Mouse (Mus musculus) kidney, adult 2 months (tissue): ENCODE data around the gene Ctc1. TPM values are rescaled to one million over a fixed set of nuclear protein-coding genes. Genes with fewer than 3 reads are reported as not detected.
"Not testable (repeated sequence)": the region's sequence is repeated elsewhere in the genome, so short reads cannot be mapped to it uniquely, and the experiment has no call there.

Experiments
- DNase-seq: peaks from one replicate; pipeline ENCODE4 v3.0.0; 2021
- H3K27ac ChIP-seq: fragments of 200-500 bp; 2 replicates; pipeline ENCODE4 v1.5.1; 2012; ENCODE audit warnings: low read depth, low read length, control low read depth, inconsistent platforms; ENCODE audit not compliant: insufficient read depth
- H3K27me3 ChIP-seq: fragments of 200-500 bp; replicated peaks from 2 replicates; pipeline ENCODE4 v1.6.1; 2012; ENCODE audit warnings: mild to moderate bottlenecking, moderate library complexity, low read length, inconsistent platforms; ENCODE audit not compliant: control insufficient read depth, insufficient read depth
- H3K36me3 ChIP-seq: fragments of 200-500 bp; 2 replicates; pipeline ENCODE4 v1.6.1; 2012; ENCODE audit warnings: mild to moderate bottlenecking, moderate library complexity, low read length, inconsistent platforms; ENCODE audit not compliant: control insufficient read depth, insufficient read depth
- H3K4me1 ChIP-seq: fragments of 200-500 bp; 2 replicates; pipeline ENCODE4 v1.6.1; 2011; ENCODE audit warnings: low read length; ENCODE audit not compliant: control insufficient read depth, insufficient read depth
- H3K4me3 ChIP-seq: fragments of 200-500 bp; 2 replicates; pipeline ENCODE4 v1.5.1; 2011; ENCODE audit warnings: mild to moderate bottlenecking, low read depth, low read length, control low read depth; ENCODE audit not compliant: insufficient read depth
- CTCF ChIP-seq: fragments of 200-500 bp; conservative IDR thresholded peaks from 2 replicates; pipeline ENCODE4 v1.5.1; 2011; ENCODE audit warnings: low read depth, mild to moderate bottlenecking, control low read depth, low read length, moderate library complexity, mixed read lengths; ENCODE audit not compliant: insufficient read depth, insufficient read length
- POLR2A ChIP-seq: fragments of 200-500 bp; IDR thresholded peaks from one replicate; pipeline ENCODE4 v1.6.1; 2011; ENCODE audit warnings: low read depth, low read length, control low read depth
- WGBS: fragments of 180-500 bp; shearing (Covaris S2); methylation state at CpG from one replicate; pipeline ENCODE4 v1.1.7; 2018; 5-methylcytosine and 5-hydroxymethylcytosine counted together
- polyA plus RNA-seq: library from polyadenylated mRNA; depleted of rRNA; stranded (reverse); fragments of >200 nt; gene quantifications from 2 replicates; pipeline ENCODE4 v1.2.3, GENCODE M21; 2012; rRNA removed

Gene Ctc1
- 30.1 and 31.4 TPM in 2 replicates for polyA plus RNA-seq

GRCm38 (mm10) chr11:69015644-69016441 is at the start of gene Ctc1:
Gene Ctc1, plus strand, starts transcription at chr11:69015911.
- TF ChIP-seq POLR2A (peak; percentile 42), CTCF (peak; percentile 71)
- peak; percentile 94 for DNase-seq
- Histone ChIP-seq H3K4me1 (peaks cover 8% of the 10 kb centered on the region; the same call in 1 of the 2 replicates), H3K27me3 (no peaks in the 10 kb centered on the region), H3K36me3 (no peaks in the 10 kb centered on the region), H3K27ac (peak within 1 kb of the TSS; percentile 69; the same call in 1 of the 2 replicates), H3K4me3 (peak within 1 kb of the TSS; percentile 62)
- 2% methylated on average over 38 of the region's 38 CpGs for whole genome bisulfite sequencing

- H3K4me3 ChIP-seq, result no peak overlapping the region
- TF ChIP-seq CTCF, result no peak
- no peaks in the 10 kb centered on the region for H3K27me3 ChIP-seq
- WGBS, result 44% methylated on average over 1 of the region's 1 CpGs
- DNase-seq, result no peak
- no peaks in the 10 kb centered on the region for H3K36me3 ChIP-seq
- peaks cover 14% of the 10 kb centered on the region for H3K4me1 ChIP-seq
- H3K27ac ChIP-seq, result no peak overlapping the region
Measured at GRCm38 (mm10) chr11:68966554-68966953, 49.2 kb upstream of the Ctc1 start.

GRCm38 (mm10) chr11:68967337-68968282 is 48.1 kb upstream of the Ctc1 start, which contains the start of gene Slc25a35:
Gene Slc25a35, plus strand, starts transcription at chr11:68968131.
- WGBS, result under 1% methylated on average over 50 of the region's 50 CpGs
- H3K36me3 ChIP-seq, result no peaks in the 10 kb centered on the region
- H3K27me3 ChIP-seq, result no peaks in the 10 kb centered on the region
- H3K4me1 ChIP-seq, result peaks cover 11% of the 10 kb centered on the region
- TF ChIP-seq POLR2A (peak; percentile 9), CTCF (0 out of 2 replicates have a peak, but pooled peaks have one; percentile 10)
- H3K4me3 ChIP-seq, result peak within 1 kb of the TSS; percentile 76
- H3K27ac ChIP-seq, result peak within 1 kb of the TSS; percentile 81
- peak; percentile 97 for DNase-seq

GRCm38 (mm10) chr11:68968752-68969151 is 47.0 kb upstream of the Ctc1 start:
- no peaks in the 10 kb centered on the region for H3K36me3 ChIP-seq
- WGBS, result 79% methylated on average over 11 of the region's 11 CpGs
- TF ChIP-seq CTCF (no peak), POLR2A (no peak)
- H3K27me3 ChIP-seq, result no peaks in the 10 kb centered on the region
- peaks cover 11% of the 10 kb centered on the region for H3K4me1 ChIP-seq
- H3K27ac ChIP-seq, result peak overlapping the region; percentile 54; the same call in 1 of the 2 replicates
- DNase-seq, result no peak
- peak overlapping the region; percentile 53 for H3K4me3 ChIP-seq

GRCm38 (mm10) chr11:68970232-68970631 is 45.5 kb upstream of the Ctc1 start:
- no peak for TF ChIP-seq POLR2A
- no peak for TF ChIP-seq CTCF
- Histone ChIP-seq H3K27ac (no peak overlapping the region), H3K27me3 (no peaks in the 10 kb centered on the region), H3K36me3 (no peaks in the 10 kb centered on the region), H3K4me1 (peaks cover 11% of the 10 kb centered on the region), H3K4me3 (peak overlapping the region; percentile 11; the same call in 1 of the 2 replicates)
- DNase-seq, result peak; percentile 82
- WGBS, result 57% methylated on average over 4 of the region's 4 CpGs

GRCm38 (mm10) chr11:68973250-68974058 is 42.3 kb upstream of the Ctc1 start:
- H3K4me1 ChIP-seq, H3K36me3 ChIP-seq, H3K27me3 ChIP-seq: not testable (repeated sequence)
- DNase-seq, result peak; percentile 94
- H3K4me3 ChIP-seq, result peak overlapping the region; percentile 50
- 2% methylated on average over 38 of the region's 38 CpGs for WGBS
- H3K27ac ChIP-seq, result peak overlapping the region; percentile 14; the same call in 1 of the 2 replicates
